In the genomic region with DNA sequence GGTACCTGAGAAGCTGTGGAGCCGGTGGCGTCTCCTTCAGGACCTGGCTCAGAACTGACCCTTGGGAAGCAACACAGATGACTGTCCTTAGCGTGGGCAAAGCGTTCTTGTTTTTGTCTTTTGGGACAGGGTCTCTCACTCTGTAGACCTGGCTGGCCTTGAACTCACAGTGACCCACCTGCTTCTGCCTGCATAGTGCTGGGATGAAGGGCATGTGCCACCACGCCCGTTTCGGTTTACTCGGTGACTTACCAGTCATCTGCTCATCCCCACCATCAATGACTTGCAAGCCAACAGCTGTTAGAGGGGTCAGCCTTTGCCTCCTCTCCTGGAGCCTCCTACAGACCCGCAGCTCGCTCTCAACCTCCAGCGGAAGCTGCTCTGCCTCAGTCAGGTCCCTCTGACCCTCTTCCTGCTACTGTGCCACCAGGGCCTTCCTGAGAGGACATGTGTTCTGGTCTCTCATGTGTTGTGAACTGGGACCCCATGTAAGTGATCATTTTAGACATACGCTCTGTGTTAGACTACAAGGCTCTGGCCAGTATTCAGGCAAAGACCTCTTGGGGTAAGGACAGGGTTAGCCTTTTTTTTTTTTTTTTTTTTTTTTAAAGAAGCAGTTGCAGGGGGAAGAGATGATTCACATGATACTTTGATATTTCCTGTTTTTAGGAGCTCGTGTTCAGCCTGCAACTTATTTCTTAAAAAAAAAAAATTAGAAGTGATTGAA, we compare ENCODE assay signal across 11 mouse cellular contexts.
DNase-seq lines count a peak whose midpoint lies in the region; ATAC-seq and TF ChIP-seq lines count a peak whose summit lies in the region.
"Had no signal": no experiment of that assay in that cellular context is flagged by ENCODE, and none has a peak within 500 bp of the region (broad histone marks: within the 10 kb centered on the region; RNA-seq: fewer than 3 reads in every experiment).

No protein-coding gene starts in this region.

- ATAC-seq in forebrain, postnatal 0 days, result no peak
- ATAC-seq in forebrain, embryonic 14.5 days, result no peak
- no peak for ATAC-seq in liver, postnatal 0 days
- no peak for ATAC-seq in liver, embryonic 11.5 days (replicated peaks; ENCODE audit: low FRiP score)

- H3K9ac ChIP-seq in forebrain, postnatal 0 days, result no peak overlapping the region; the same call in 1 of the 2 replicates
- H3K9ac ChIP-seq in forebrain, embryonic 14.5 days (ENCODE audit: low read length), result no peak overlapping the region
- H3K9ac ChIP-seq in liver, postnatal 0 days (replicated peaks), result no peak overlapping the region
- no peak overlapping the region for H3K9ac ChIP-seq in liver, embryonic 11.5 days (ENCODE audit: low read depth, low read length)
- H3K9ac ChIP-seq: embryonic facial prominence, embryonic 13.5 days; limb, embryonic 13.5 days had no signal

- H3K36me3 ChIP-seq in forebrain, postnatal 0 days (ENCODE audit: insufficient read depth), result 0 out of 2 replicates have a peak, but pooled peaks cover 2% of the 10 kb centered on the region
- no peaks in the 10 kb centered on the region for H3K36me3 ChIP-seq in forebrain, embryonic 14.5 days (ENCODE audit: control insufficient read depth, insufficient read depth, low read length)
- H3K36me3 ChIP-seq in liver, postnatal 0 days (replicated peaks; ENCODE audit: insufficient read depth, low read length), result no peaks in the 10 kb centered on the region
- no peaks in the 10 kb centered on the region for H3K36me3 ChIP-seq in liver, embryonic 11.5 days (ENCODE audit: control insufficient read depth, insufficient read depth, low read length)
- H3K36me3 ChIP-seq: embryonic facial prominence, embryonic 13.5 days; G1E; limb, embryonic 13.5 days had no signal

- WGBS in forebrain, postnatal 0 days, result 92% methylated on average over 13 of the region's 13 CpGs
- WGBS in forebrain, embryonic 14.5 days, result 93% methylated on average over 13 of the region's 13 CpGs
- WGBS in liver, postnatal 0 days (ENCODE audit: insufficient replicate concordance), result 72% methylated on average over 13 of the region's 13 CpGs
- WGBS in liver, embryonic 11.5 days, result 81% methylated on average over 13 of the region's 13 CpGs
- WGBS in olfactory bulb, adult 2 months, result 74% methylated on average over 13 of the region's 13 CpGs

- H3K4me1 ChIP-seq in forebrain, postnatal 0 days (ENCODE audit: insufficient read depth), result peaks cover 14% of the 10 kb centered on the region; the same call in 1 of the 2 replicates
- H3K4me1 ChIP-seq in forebrain, embryonic 14.5 days (ENCODE audit: control insufficient read depth, insufficient read depth, low read length), result peaks cover 7% of the 10 kb centered on the region; the same call in 1 of the 2 replicates
- H3K4me1 ChIP-seq in liver, postnatal 0 days (ENCODE audit: insufficient read depth), result peaks cover 14% of the 10 kb centered on the region
- peaks cover 6% of the 10 kb centered on the region; the same call in 1 of the 2 replicates for H3K4me1 ChIP-seq in liver, embryonic 11.5 days (replicated peaks; ENCODE audit: control insufficient read depth, insufficient read depth, low read length)
- H3K4me1 ChIP-seq in bone marrow macrophage, adult 2 months (ENCODE audit: control insufficient read depth, insufficient read depth, low read length), result peaks cover 56% of the 10 kb centered on the region
- peaks cover 52% of the 10 kb centered on the region for H3K4me1 ChIP-seq in olfactory bulb, adult 2 months (ENCODE audit: control insufficient read depth, insufficient read depth, low read length)

- intact Hi-C loops in gastrocnemius, postnatal 14 days (cut with DNase I; ENCODE audit: low total_unique reads), result loop anchor here (5.0 kb wide), 1 partner anchor 172 kb away; no protein-coding TSS in a partner anchor

- H3K4me2 ChIP-seq in forebrain, postnatal 0 days (ENCODE audit: low read depth), result peak overlapping the region; percentile 87
- no peak overlapping the region for H3K4me2 ChIP-seq in forebrain, embryonic 14.5 days (ENCODE audit: low read length)
- H3K4me2 ChIP-seq in liver, postnatal 0 days (ENCODE audit: low read depth, low read length), result no peak overlapping the region
- no peak overlapping the region for H3K4me2 ChIP-seq in liver, embryonic 11.5 days
- H3K4me2 ChIP-seq: embryonic facial prominence, embryonic 13.5 days; limb, embryonic 13.5 days had no signal

- no peaks in the 10 kb centered on the region for H3K9me3 ChIP-seq in forebrain, postnatal 0 days (ENCODE audit: low read length)
- no peaks in the 10 kb centered on the region for H3K9me3 ChIP-seq in forebrain, embryonic 14.5 days (replicated peaks; ENCODE audit: control insufficient read depth, low read length)
- no peaks in the 10 kb centered on the region for H3K9me3 ChIP-seq in liver, postnatal 0 days (ENCODE audit: low read length)
- no peaks in the 10 kb centered on the region for H3K9me3 ChIP-seq in liver, embryonic 11.5 days (ENCODE audit: control insufficient read depth, low read length)
- H3K9me3 ChIP-seq: embryonic facial prominence, embryonic 13.5 days; limb, embryonic 13.5 days had no signal

- H3K27me3 ChIP-seq in forebrain, postnatal 0 days (ENCODE audit: insufficient read depth, low read length), result no peaks in the 10 kb centered on the region
- H3K27me3 ChIP-seq in forebrain, embryonic 14.5 days (replicated peaks; ENCODE audit: control insufficient read depth, insufficient read depth, low read length), result peaks cover 9% of the 10 kb centered on the region; the same call in 1 of the 2 replicates
- peaks cover 39% of the 10 kb centered on the region for H3K27me3 ChIP-seq in liver, postnatal 0 days (ENCODE audit: insufficient read depth, low read length)
- H3K27me3 ChIP-seq in liver, embryonic 11.5 days (replicated peaks; ENCODE audit: control insufficient read depth, insufficient read depth, low read length), result peaks cover 40% of the 10 kb centered on the region

- H3K27ac ChIP-seq in forebrain, postnatal 0 days (ENCODE audit: low read depth, low read length), result no peak overlapping the region
- H3K27ac ChIP-seq in forebrain, embryonic 14.5 days (ENCODE audit: low read depth, low read length), result no peak overlapping the region
- 0 out of 2 replicates have a peak overlapping the region, but pooled peaks have one; percentile 34 for H3K27ac ChIP-seq in liver, postnatal 0 days (ENCODE audit: low read depth)
- no peak overlapping the region for H3K27ac ChIP-seq in liver, embryonic 11.5 days (ENCODE audit: low read depth, low read length)
- H3K27ac ChIP-seq in bone marrow macrophage, adult 2 months (ENCODE audit: insufficient read depth, low read depth, low read length), result peak overlapping the region; percentile 98
- H3K27ac ChIP-seq in olfactory bulb, adult 2 months (ENCODE audit: insufficient read depth, low read depth, low read length), result peak overlapping the region; percentile 62
- H3K27ac ChIP-seq: embryonic facial prominence, embryonic 13.5 days; limb, embryonic 13.5 days had no signal

- no peak for TF ChIP-seq CTCF in forebrain, postnatal 0 days (IDR thresholded peaks at IDR 0.05; ENCODE audit: low read depth)
- TF ChIP-seq CTCF in liver, postnatal 0 days (IDR thresholded peaks at IDR 0.05; ENCODE audit: low read depth), result no peak
- no peak for TF ChIP-seq CTCF in bone marrow macrophage, adult 2 months (IDR thresholded peaks at IDR 0.05; ENCODE audit: low read depth, low read length)
- TF ChIP-seq CTCF in olfactory bulb, adult 2 months (IDR thresholded peaks at IDR 0.05; ENCODE audit: insufficient read depth, low read depth, low read length), result no peak

- TF ChIP-seq POLR2A in bone marrow macrophage, adult 2 months (IDR thresholded peaks at IDR 0.05; ENCODE audit: borderline replicate concordance, low read depth, low read length), result 0 out of 2 replicates have a peak, but pooled peaks have one; percentile 66
- no peak for TF ChIP-seq POLR2A in olfactory bulb, adult 2 months (IDR thresholded peaks at IDR 0.05; ENCODE audit: insufficient read depth, low read depth, low read length)

- no peak for TF ChIP-seq EP300 in liver, postnatal 0 days (IDR thresholded peaks at IDR 0.05; ENCODE audit: low read depth)

- no peak for DNase-seq in forebrain, postnatal 0 days
- no peak for DNase-seq in forebrain, embryonic 14.5 days (ENCODE audit: low spot score)
- DNase-seq in liver, postnatal 0 days, result no peak
- DNase-seq in liver, embryonic 11.5 days (ENCODE audit: low spot score), result no peak
- no peak for DNase-seq in gastrocnemius, postnatal 14 days

- 0 out of 2 replicates have a peak overlapping the region, but pooled peaks have one; percentile 68 for H3K4me3 ChIP-seq in forebrain, postnatal 0 days (ENCODE audit: low read depth, low read length)
- H3K4me3 ChIP-seq in forebrain, embryonic 14.5 days (ENCODE audit: low read depth, low read length), result no peak overlapping the region
- no peak overlapping the region for H3K4me3 ChIP-seq in liver, postnatal 0 days (ENCODE audit: low read depth, low read length)
- H3K4me3 ChIP-seq in liver, embryonic 11.5 days (ENCODE audit: low read depth, low read length), result no peak overlapping the region
- peak overlapping the region; percentile 10; the same call in 1 of the 2 replicates for H3K4me3 ChIP-seq in bone marrow macrophage, adult 2 months (ENCODE audit: insufficient read depth, low read length)
- H3K4me3 ChIP-seq in olfactory bulb, adult 2 months (ENCODE audit: insufficient read depth, low read depth, low read length), result peak overlapping the region; percentile 39
- H3K4me3 ChIP-seq: embryonic facial prominence, embryonic 13.5 days; gastrocnemius, adult 2 months; limb, embryonic 13.5 days had no signal

Comparison
In these comparisons a context has a peak if more than half of its experiments do, and no peak if none do; other contexts are left out.
1. H3K27ac ChIP-seq: peak in liver, postnatal 0 days (single experiment), bone marrow macrophage, adult 2 months (single experiment) and olfactory bulb, adult 2 months (single experiment); none in forebrain, postnatal 0 days (single experiment), forebrain, embryonic 14.5 days (single experiment) and liver, embryonic 11.5 days (single experiment).
2. H3K4me3 ChIP-seq: peak in forebrain, postnatal 0 days (single experiment), bone marrow macrophage, adult 2 months (single experiment) and olfactory bulb, adult 2 months (single experiment); none in forebrain, embryonic 14.5 days (single experiment), liver, postnatal 0 days (single experiment) and liver, embryonic 11.5 days (single experiment).